Mouse (Mus musculus): ENCODE data around the gene Mtif3.

The Mtif3 gene

GRCm38 (mm10) chr5:146963118-146963936, at the start of gene Mtif3:
Mtif3 (minus strand) TSS chr5:146963800.
- peak; percentile 49 for DNase-seq (ENCODE audit: low spot score)

DNA sequence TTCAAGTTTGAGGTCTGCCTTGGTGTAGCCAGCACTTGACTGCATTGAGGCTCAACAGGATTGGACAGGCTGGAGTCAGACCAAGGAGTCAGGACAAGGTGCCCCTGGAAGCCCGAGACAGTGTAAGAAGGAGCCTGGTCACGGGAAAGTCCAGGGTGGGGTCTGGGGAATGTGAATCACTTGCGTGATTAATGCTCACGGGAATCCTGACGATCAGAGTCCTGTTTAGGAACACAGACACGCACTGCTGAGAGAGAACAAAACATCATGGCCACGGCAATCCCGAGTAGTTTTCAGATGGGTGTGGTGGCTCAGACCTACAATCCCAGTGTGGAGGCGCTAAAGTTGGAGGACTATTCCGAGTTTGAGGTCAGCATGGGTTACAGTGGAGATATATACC, 47.7 kb upstream of the Mtif3 start:
- no peak for DNase-seq (ENCODE audit: low spot score)

DNA sequence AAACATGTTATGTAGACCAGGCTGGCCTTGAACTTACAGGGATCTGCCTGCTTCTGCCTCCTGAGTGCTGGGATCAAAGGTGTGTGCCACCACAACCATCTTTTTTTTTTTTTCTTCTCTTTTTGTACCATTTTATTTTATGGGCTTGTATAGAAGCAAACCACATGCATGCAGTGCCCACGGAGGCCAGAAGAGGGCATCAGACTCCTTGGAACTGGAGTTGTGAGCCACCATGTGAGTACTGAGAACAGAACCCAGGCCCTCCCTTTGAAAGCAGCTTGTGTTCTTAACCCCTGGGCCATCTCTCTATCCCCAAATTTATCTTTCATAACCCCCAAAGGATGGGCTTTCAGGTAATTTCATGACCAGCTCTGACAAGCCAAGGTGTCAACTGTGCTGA, 39.7 kb upstream of the Mtif3 start:
- DNase-seq (ENCODE audit: low spot score), result no peak

DNA sequence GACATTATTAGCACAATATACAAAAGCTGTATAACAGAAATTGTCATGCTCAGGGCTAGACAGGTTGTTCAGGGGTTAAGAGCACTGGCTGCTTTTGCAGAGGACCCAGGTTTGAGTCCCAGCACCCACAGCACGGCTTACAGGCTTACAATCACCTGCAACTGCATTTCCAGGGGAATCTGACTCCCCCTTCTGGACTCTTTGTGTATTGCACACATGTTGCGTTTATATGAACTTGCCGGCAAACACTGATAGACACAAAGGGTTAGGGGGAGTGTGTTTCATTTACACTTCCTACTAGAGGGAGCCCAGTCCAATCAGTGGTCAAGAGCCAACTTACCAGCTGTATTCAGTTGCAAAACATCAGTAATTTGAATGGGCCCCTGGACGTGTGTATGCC, 37.7 kb upstream of the Mtif3 start:
- no peak for DNase-seq (ENCODE audit: low spot score)

DNA sequence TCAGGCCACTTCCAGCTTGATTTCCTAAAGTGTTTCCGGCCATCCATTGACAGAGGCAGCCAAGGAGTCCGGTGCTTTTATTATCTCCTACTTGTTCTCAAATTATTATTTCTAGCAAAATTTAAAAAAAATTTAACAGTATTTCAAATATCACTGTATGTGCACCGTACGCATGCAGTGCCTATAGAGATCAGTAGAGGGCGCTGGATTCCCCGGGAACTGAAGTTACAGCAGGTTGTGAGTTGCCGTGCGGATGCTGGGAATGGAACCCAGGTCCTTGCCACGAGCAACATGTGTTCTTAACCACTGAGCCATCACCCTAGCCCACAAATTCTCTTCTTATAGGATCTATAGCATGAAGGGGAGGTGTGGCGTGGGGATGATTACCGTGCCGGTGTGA, 35.2 kb upstream of the Mtif3 start:
- DNase-seq (ENCODE audit: low spot score), result no peak

GRCm38 (mm10) chr5:146996812-146997211, 33.2 kb upstream of the Mtif3 start:
- DNase-seq (ENCODE audit: low spot score), result no peak

- DNase-seq (ENCODE audit: low spot score), result no peak
These were observed 31.4 kb upstream of the Mtif3 start for GRCm38 (mm10) chr5:146994973-146995372.

- no peak for DNase-seq (ENCODE audit: low spot score)
These were observed 29.9 kb upstream of the Mtif3 start for GRCm38 (mm10) chr5:146993509-146993908.

GRCm38 (mm10) chr5:146989051-146989450, 25.5 kb upstream of the Mtif3 start:
- DNase-seq (ENCODE audit: low spot score), result no peak

- DNase-seq (ENCODE audit: low spot score), result no peak
These were observed 24.0 kb upstream of the Mtif3 start for GRCm38 (mm10) chr5:146987588-146987987.

- DNase-seq (ENCODE audit: low spot score), result no peak
These were observed 22.3 kb upstream of the Mtif3 start for GRCm38 (mm10) chr5:146985725-146986433.

DNA sequence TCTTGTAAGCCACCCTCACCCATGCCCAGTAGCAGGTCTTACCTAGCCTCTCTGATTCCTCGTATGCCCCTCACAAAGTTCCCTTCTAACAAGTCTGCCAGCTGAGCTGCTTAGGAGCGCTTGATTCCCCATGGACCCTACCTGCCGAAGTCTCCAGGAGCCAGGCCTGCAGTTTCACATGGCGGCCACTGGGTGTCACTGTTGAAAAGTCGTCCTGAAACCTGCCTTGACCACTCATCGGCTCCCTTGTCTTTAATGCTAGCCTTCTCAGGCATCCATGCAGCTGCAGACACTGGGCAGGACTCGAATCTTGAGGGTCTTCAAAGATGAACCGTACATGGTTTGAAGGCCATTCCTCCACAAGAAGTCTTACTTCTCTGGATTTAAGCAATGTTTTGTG, 19.6 kb upstream of the Mtif3 start:
- no peak for DNase-seq (ENCODE audit: low spot score)

GRCm38 (mm10) chr5:146981376-146981775, 17.8 kb upstream of the Mtif3 start:
- no peak for DNase-seq (ENCODE audit: low spot score)

DNA sequence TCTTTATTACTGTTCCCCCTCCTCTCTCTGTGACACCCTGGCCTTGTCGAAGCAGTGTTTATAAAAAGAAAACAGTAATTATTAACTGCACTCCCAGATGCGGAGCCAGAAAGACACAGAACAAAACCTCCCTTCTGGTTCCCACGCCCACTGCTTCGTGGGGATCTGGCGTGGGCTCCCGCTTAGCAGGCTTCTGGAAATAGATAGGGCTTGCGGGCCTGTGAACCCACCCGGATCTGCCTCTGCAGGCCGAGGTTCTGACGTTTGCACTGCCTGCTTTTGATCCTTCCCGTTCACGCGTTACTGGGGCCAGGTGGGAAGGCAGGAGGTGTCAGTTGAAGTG, 11.2 kb upstream of the Mtif3 start:
- DNase-seq (ENCODE audit: low spot score), result no peak

- no peak for DNase-seq (ENCODE audit: low spot score)
These were observed 10.5 kb upstream of the Mtif3 start for GRCm38 (mm10) chr5:146973858-146974780.

DNA sequence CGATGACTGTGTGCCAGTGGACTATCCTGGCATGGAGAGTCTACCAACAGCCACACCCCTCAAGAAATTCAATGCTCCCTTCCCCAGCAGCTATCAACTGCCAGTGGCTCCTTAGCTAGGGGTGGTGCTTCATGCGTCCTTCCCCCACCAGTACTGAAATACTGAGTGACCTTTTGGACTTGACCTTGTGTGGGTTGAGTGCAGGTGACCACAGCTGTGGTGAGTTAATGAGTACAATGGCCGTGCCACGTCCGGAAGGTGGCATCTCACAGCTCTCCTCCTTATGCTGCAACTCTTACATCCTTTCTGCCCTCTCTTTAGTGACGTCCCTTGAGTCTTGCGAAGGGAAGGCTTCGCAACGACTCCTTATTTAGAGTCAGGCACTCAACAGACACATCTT, 9.8 kb upstream of the Mtif3 start:
- no peak for DNase-seq (ENCODE audit: low spot score)

DNA sequence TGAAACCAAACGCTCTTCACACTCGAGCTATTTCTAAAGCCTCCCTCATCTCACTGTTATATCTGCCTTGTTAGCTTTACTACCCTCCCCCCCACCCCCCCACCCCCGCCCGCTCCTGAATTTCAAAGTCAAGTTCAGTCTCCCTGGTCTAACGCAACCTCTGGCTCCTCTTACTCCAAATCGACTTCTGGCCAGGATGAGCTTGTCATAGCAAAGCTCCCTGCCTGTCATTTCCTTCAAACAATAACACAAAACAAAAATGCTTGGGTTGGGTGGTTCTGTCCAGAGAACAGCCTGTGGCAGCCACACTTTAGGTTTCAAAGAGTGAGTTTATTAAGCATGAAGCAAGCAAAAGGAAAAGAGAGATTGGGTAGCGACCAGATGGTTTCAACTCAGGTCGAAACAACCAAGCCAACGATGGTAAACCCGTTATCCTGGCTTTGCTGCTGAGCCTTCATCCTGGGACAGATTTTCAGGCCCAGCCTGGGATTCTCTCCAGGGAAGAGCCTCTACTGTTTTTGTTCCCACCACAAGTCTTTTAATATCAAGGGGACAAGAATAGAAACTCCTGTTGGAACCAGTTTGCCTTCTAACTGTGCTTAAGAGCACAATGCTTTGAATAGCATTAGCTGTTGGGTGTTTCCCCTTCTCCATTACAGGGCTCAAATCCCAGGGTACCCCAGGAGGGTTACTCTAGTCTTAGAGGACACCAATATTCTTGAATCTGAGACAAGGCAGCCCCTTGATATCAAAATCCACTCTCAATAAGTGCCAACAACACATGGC, 8.4 kb upstream of the Mtif3 start:
- DNase-seq (ENCODE audit: low spot score), result no peak

DNA sequence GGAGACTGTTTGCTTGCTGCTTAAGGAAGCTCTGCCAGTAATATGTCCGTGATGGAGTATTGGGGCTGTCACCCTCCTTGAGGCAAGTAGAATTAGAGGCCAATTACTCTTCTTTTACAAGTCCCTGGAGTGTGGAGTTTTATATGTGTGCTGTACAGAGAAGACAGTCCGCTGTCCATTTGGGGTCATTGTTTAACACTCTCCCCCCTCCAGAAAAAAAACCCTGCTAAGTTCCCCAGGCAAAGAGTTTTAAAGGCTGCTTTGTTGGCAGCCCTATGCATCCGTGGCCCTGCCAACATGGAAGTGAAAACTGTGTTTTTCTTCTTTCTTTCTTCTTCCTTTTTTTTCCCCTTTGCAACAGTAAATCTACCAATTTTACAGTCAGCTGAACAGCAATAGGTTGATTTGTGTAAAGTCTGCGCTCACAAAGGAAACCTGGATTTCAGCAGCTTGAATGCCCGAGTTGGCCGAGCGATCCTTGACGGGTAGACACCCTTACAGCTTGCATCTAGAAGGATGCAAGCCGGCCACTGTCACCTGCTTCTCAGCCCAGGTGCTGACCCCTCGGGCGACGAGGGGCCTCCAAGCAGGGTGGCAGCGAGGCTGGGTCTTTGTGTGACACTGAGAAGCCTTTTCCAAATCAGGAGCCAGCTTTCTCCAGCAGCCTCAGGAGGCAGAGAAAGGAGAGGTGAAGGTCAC, 5.2 kb upstream of the Mtif3 start:
- DNase-seq (ENCODE audit: low spot score), result no peak

DNA sequence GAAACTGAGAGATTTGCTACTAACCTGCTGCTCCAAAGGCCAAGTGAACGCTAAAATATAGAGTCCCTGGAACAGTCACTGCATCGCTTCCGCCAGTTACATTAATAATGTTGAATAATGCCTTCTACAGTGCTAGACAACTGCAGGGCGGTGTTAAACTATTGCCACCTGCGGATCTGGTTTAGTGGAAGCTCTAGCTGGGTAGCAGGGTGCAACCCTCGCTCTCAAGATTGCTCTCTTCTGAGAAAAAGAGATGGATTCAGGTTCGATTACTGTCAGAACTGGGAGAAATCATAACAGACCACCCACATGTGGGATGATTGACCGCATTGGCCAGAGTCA, 308 bp upstream of the Mtif3 start:
- DNase-seq (ENCODE audit: low spot score), result no peak

- no peak for DNase-seq (ENCODE audit: low spot score)
These were observed 6.9 kb downstream of the Mtif3 start for GRCm38 (mm10) chr5:146956678-146957077.

DNA sequence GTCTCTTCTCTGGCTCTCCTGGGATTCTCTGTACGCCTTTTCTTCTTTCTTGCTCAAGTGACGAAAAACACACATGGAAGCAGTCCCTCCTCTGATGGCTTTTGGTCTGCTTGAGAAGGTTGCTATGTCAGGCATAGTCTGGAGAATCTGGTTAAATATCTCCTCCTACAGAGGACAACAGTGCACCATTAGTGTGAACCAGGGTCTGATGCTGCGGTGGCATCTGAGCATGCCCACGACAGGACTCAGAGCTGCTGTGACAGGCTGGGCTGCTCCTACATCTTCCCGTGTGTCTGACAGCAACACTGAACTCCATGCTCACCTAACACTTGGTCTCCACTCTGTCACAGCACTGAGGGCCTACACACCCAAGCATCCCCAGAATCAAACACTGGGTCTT, 7.9 kb downstream of the Mtif3 start:
- no peak for DNase-seq (ENCODE audit: low spot score)
